In the genomic region with DNA sequence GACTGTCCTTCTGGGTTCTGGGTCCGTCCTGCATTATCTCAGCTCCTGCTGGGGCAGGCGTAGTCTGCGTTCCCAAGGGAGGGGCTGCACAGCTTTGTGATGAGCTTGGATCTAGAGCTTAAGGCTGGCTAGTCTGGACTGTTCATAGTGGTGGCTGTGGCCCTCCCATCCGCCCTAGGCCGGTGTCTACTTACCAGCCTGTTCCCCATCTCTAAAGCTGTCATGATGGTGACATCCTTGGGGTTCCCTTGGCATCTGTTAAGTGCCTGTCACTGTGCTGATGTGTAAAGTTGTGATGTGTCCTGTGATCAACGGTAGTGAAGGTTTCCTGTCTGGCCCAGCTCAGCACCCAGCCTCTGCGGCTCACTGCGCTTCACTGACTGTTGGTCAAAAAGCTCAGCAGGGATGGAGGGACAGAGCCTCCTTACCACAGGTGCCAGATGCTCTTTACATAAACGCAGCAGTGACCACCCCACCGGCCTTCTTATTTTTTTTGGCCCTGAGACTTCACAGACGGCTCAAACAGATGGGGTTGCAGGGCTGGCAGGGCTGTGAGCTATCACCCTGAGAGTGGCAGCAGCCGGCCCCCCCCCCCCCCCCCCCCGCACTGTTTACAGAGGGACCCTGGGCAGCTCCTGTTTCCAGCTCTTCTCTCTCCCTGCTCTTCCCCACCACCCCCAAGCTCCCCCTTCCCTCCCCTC, we compare ENCODE assay signal across 8 mouse cellular contexts.
DNase-seq lines count a peak whose midpoint lies in the region; ATAC-seq lines count a peak whose summit lies in the region.

No protein-coding gene starts in this region.

- peak overlapping the region; percentile 87 for H3K27ac ChIP-seq in kidney, embryonic 16.5 days (ENCODE audit: low read length)
- peak overlapping the region; percentile 95 for H3K27ac ChIP-seq in forebrain, embryonic 15.5 days (replicated peaks)
- peak overlapping the region; percentile 37 for H3K27ac ChIP-seq in liver, embryonic 16.5 days (ENCODE audit: low read length)

- H3K36me3 ChIP-seq in kidney, embryonic 16.5 days (ENCODE audit: insufficient read depth, low read length): no peaks in the 10 kb centered on the region
- no peaks in the 10 kb centered on the region for H3K36me3 ChIP-seq in forebrain, embryonic 15.5 days
- H3K36me3 ChIP-seq in liver, embryonic 16.5 days (ENCODE audit: control insufficient read depth, insufficient read depth): no peaks in the 10 kb centered on the region

- no peaks in the 10 kb centered on the region for H3K9me3 ChIP-seq in kidney, embryonic 16.5 days (ENCODE audit: low read length)
- no peaks in the 10 kb centered on the region for H3K9me3 ChIP-seq in forebrain, embryonic 15.5 days
- no peaks in the 10 kb centered on the region for H3K9me3 ChIP-seq in liver, embryonic 16.5 days (replicated peaks; ENCODE audit: control insufficient read depth, low read length)

- no peak for DNase-seq in kidney, adult 11 months
- peak; percentile 68 for DNase-seq in MN1 (ENCODE audit: low spot score)
- no peak for DNase-seq in urinary bladder, adult 2 months (ENCODE audit: low spot score)
- DNase-seq in left cerebral cortex, adult 8-10 months (ENCODE audit: low spot score in 2 of 2): no peak
- DNase-seq in adrenal gland, adult 8-10 months: no peak

- H3K4me3 ChIP-seq in kidney, embryonic 16.5 days (ENCODE audit: low read length): peak overlapping the region; percentile 37
- peak overlapping the region; percentile 29 for H3K4me3 ChIP-seq in forebrain, embryonic 15.5 days
- H3K4me3 ChIP-seq in liver, embryonic 16.5 days (ENCODE audit: low read depth, low read length): peak overlapping the region; percentile 35

- H3K27me3 ChIP-seq in kidney, embryonic 16.5 days (ENCODE audit: insufficient read depth, low read length): no peaks in the 10 kb centered on the region; the same call in 1 of the 2 replicates
- H3K27me3 ChIP-seq in forebrain, embryonic 15.5 days: no peaks in the 10 kb centered on the region
- no peaks in the 10 kb centered on the region for H3K27me3 ChIP-seq in liver, embryonic 16.5 days (ENCODE audit: control insufficient read depth, insufficient read depth, low read depth, low read length)

- H3K4me2 ChIP-seq in kidney, embryonic 16.5 days (replicated peaks; ENCODE audit: low read depth, low read length): peak overlapping the region; percentile 63
- H3K4me2 ChIP-seq in forebrain, embryonic 15.5 days (replicated peaks): peak overlapping the region; percentile 39
- peak overlapping the region; percentile 59 for H3K4me2 ChIP-seq in liver, embryonic 16.5 days (ENCODE audit: low read depth, low read length)

- peak; percentile 80 for ATAC-seq in kidney, embryonic 16.5 days (ENCODE audit: low FRiP score, low TSS enrichment)
- ATAC-seq in forebrain, embryonic 15.5 days (replicated peaks): peak; percentile 64
- peak; percentile 36 for ATAC-seq in liver, embryonic 16.5 days (ENCODE audit: low read depth)

- H3K9ac ChIP-seq in kidney, embryonic 16.5 days (replicated peaks; ENCODE audit: low read length): peak overlapping the region; percentile 59
- peak overlapping the region; percentile 20; the same call in 1 of the 2 replicates for H3K9ac ChIP-seq in forebrain, embryonic 15.5 days (replicated peaks)
- peak overlapping the region; percentile 22; the same call in 1 of the 2 replicates for H3K9ac ChIP-seq in liver, embryonic 16.5 days (ENCODE audit: low read depth, low read length)

- H3K4me1 ChIP-seq in kidney, embryonic 16.5 days (ENCODE audit: insufficient read depth, low read length): peaks cover 45% of the 10 kb centered on the region
- peaks cover 64% of the 10 kb centered on the region for H3K4me1 ChIP-seq in forebrain, embryonic 15.5 days
- peaks cover 17% of the 10 kb centered on the region for H3K4me1 ChIP-seq in liver, embryonic 16.5 days (ENCODE audit: control insufficient read depth, low read depth, low read length)

- WGBS in kidney, embryonic 16.5 days: 7% methylated on average over 11 of the region's 13 CpGs
- 3% methylated on average over 11 of the region's 13 CpGs for WGBS in forebrain, embryonic 15.5 days
- 32% methylated on average over 11 of the region's 13 CpGs for WGBS in liver, embryonic 16.5 days (ENCODE audit: insufficient replicate concordance)

Comparison
In these comparisons a context has a peak if more than half of its experiments do, and no peak if none do; other contexts are left out.
1. H3K27ac ChIP-seq: peak in every context shown above with its lines; median percentile 95 in forebrain, embryonic 15.5 days; 87 in kidney, embryonic 16.5 days; 37 in liver, embryonic 16.5 days.